In the genomic region with DNA sequence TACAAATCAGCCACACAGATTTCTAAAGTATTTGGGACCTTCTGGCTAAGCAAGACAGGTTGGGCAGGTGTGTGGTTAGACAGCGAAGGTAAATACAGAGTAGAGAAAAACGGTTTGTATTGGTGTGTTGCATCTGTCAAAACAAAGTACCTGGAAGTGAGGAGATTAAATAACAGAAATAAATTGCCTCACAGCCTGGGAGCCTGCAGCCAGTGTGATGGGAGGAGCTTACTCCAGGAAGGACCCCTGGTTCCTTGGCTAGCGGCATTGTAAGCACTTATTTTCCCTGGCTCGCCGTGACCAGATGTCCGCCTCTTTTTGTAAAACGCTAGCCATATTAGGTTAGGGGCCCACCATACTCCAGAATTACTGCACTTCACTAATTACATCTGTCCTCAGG, we compare ENCODE assay signal across 14 mouse cellular contexts. TPM values are rescaled to one million over a fixed set of nuclear protein-coding genes. Genes with fewer than 3 reads are reported as not detected.
DNase-seq lines count a peak whose midpoint lies in the region; ATAC-seq and TF ChIP-seq lines count a peak whose summit lies in the region.
"Had no signal": no experiment of that assay in that cellular context is flagged by ENCODE, and none has a peak within 500 bp of the region (broad histone marks: within the 10 kb centered on the region; RNA-seq: fewer than 3 reads in every experiment).

No protein-coding gene starts in this region.

- peak overlapping the region; percentile 100 for H3K4me2 ChIP-seq in intestine, embryonic 15.5 days (replicated peaks)
- no peak overlapping the region for H3K4me2 ChIP-seq in myocyte (ENCODE audit: low read depth)

- H3K27ac ChIP-seq in embryonic facial prominence, embryonic 10.5 days (replicated peaks), result no peak overlapping the region
- H3K27ac ChIP-seq in intestine, embryonic 15.5 days, result no peak overlapping the region
- H3K27ac ChIP-seq: liver, embryonic 12.5 days; macrophage had no signal

- peaks cover 67% of the 10 kb centered on the region for H3K27me3 ChIP-seq in embryonic facial prominence, embryonic 10.5 days (replicated peaks; ENCODE audit: low read depth, poor library complexity, severe bottlenecking)
- H3K27me3 ChIP-seq in intestine, embryonic 15.5 days (replicated peaks), result no peaks in the 10 kb centered on the region
- H3K27me3 ChIP-seq in myocyte (ENCODE audit: control insufficient read depth, insufficient read depth, insufficient read length), result peaks cover 5% of the 10 kb centered on the region

- WGBS in embryonic facial prominence, embryonic 10.5 days, result 11% methylated on average over 7 of the region's 7 CpGs
- WGBS in intestine, embryonic 15.5 days, result 33% methylated on average over 7 of the region's 7 CpGs

- H3K9me3 ChIP-seq in embryonic facial prominence, embryonic 10.5 days, result no peaks in the 10 kb centered on the region
- H3K9me3 ChIP-seq in intestine, embryonic 15.5 days, result no peaks in the 10 kb centered on the region
- H3K9me3 ChIP-seq: embryonic facial prominence, embryonic 12.5 days; liver, embryonic 12.5 days had no signal

- H3K9ac ChIP-seq in intestine, embryonic 15.5 days, result no peak overlapping the region
- H3K9ac ChIP-seq: embryonic facial prominence, embryonic 12.5 days; liver, embryonic 12.5 days had no signal

- H3K36me3 ChIP-seq in embryonic facial prominence, embryonic 10.5 days (replicated peaks), result no peaks in the 10 kb centered on the region
- H3K36me3 ChIP-seq in intestine, embryonic 15.5 days, result no peaks in the 10 kb centered on the region
- H3K36me3 ChIP-seq in myocyte (ENCODE audit: control insufficient read depth, insufficient read depth), result no peaks in the 10 kb centered on the region
- H3K36me3 ChIP-seq: embryonic facial prominence, embryonic 12.5 days; liver, embryonic 12.5 days had no signal

- DNase-seq in embryo, embryonic 10.5 days (ENCODE audit: low spot score), result peak; percentile 66
- peak; percentile 46 for DNase-seq in embryonic facial prominence, embryonic 10.5 days (ENCODE audit: low spot score)
- DNase-seq in cerebellum, postnatal 10 days, result no peak
- no peak for DNase-seq in lung, adult 18-20 months
- no peak for DNase-seq in thymus, postnatal 36 days
- DNase-seq in heart, postnatal 25 days (ENCODE audit: low spot score), result no peak
- DNase-seq: adrenal gland, postnatal 14 days; kidney, postnatal 25 days; thymus, adult 2 months had no signal

- intact Hi-C loops in heart, postnatal 25 days (cut with DNase I), result no loop called here

- no peak for ATAC-seq in intestine, embryonic 15.5 days
- ATAC-seq: liver, embryonic 12.5 days had no signal

- no peak overlapping the region for H3K4me3 ChIP-seq in embryonic facial prominence, embryonic 10.5 days
- H3K4me3 ChIP-seq in intestine, embryonic 15.5 days (replicated peaks), result no peak overlapping the region
- peak overlapping the region; percentile 48 for H3K4me3 ChIP-seq in myocyte

- TF ChIP-seq POLR2A in myocyte (IDR thresholded peaks at IDR 0.05; ENCODE audit: insufficient read length, low read depth), result no peak

- peaks cover 61% of the 10 kb centered on the region for H3K4me1 ChIP-seq in embryonic facial prominence, embryonic 10.5 days
- H3K4me1 ChIP-seq in intestine, embryonic 15.5 days (replicated peaks), result peaks cover 19% of the 10 kb centered on the region

- H3ac ChIP-seq in myocyte (ENCODE audit: control insufficient read depth, insufficient read length), result no peak overlapping the region

- no peaks in the 10 kb centered on the region for H3K79me2 ChIP-seq in myocyte (ENCODE audit: control insufficient read depth, insufficient read depth)

TF ChIP-seq in myocyte, 11 proteins besides CTCF, POLR2A, EP300 and RAD21:
- no peak for TF ChIP-seq MAX (IDR thresholded peaks at IDR 0.05; ENCODE audit: low read depth)
- TF ChIP-seq MYOG (IDR thresholded peaks at IDR 0.05; ENCODE audit: control insufficient read depth in 1 of 3, insufficient read depth in 1 of 3, insufficient read length in 2 of 3, low read depth in 2 of 3), result no peak
- no peak for TF ChIP-seq POLR2AphosphoS2 (IDR thresholded peaks at IDR 0.05; ENCODE audit: insufficient read length, low read depth)
- no peak for TF ChIP-seq TCF12 (IDR thresholded peaks at IDR 0.05; ENCODE audit: insufficient read depth, poor library complexity, severe bottlenecking)
- no peak for TF ChIP-seq TCF3 (IDR thresholded peaks at IDR 0.05; ENCODE audit: insufficient read length, low read depth)
- TF ChIP-seq MYOD1 (IDR thresholded peaks at IDR 0.05; ENCODE audit: control insufficient read depth in 1 of 3, insufficient read length in 2 of 3, low read depth in 2 of 3), result no peak
- no peak for TF ChIP-seq USF1 (IDR thresholded peaks at IDR 0.05; ENCODE audit: low read depth)
- TF ChIP-seq E2F4 (IDR thresholded peaks at IDR 0.05; ENCODE audit: insufficient read depth), result no peak
- no peak for TF ChIP-seq CEBPB (IDR thresholded peaks at IDR 0.05; ENCODE audit: insufficient read depth, poor library complexity, severe bottlenecking)
- TF ChIP-seq REST (IDR thresholded peaks at IDR 0.05; ENCODE audit: insufficient read depth, insufficient read length), result no peak
- no peak for TF ChIP-seq SRF (IDR thresholded peaks at IDR 0.05; ENCODE audit: control insufficient read depth, insufficient read length, low read depth)

RNA-seq across cellular contexts. Expression of a gene that starts 45.8 kb away (rescaled TPM):
- polyA plus RNA-seq in embryonic facial prominence, embryonic 10.5 days (2016; fragmentation: Nextera tagmentation; extraction: Ambion mirVana), result 31.0 and 31.3 TPM in 2 replicates
- 50.1 and 57.2 TPM in 2 replicates for polyA plus RNA-seq in intestine, embryonic 15.5 days (2015; fragmentation: Nextera tagmentation; extraction: Ambion mirVana)
- polyA plus RNA-seq in myocyte (2012; fragmentation: generic; extraction: Trizol), result 3.2 TPM
- total RNA-seq in heart, postnatal 25 days (2021), result 1 to 10 TPM; 6.4 to 7.5 TPM

Comparison
In these comparisons a context has a peak if more than half of its experiments do, and no peak if none do; other contexts are left out.
1. DNase-seq: peak in embryo, embryonic 10.5 days (single experiment) and embryonic facial prominence, embryonic 10.5 days (single experiment); none in cerebellum, postnatal 10 days (0 of 2), lung, adult 18-20 months (0 of 2), thymus, postnatal 36 days (0 of 2) and heart, postnatal 25 days (single experiment).